Mouse (Mus musculus): ENCODE measurements around the gene Cd4. TPM values are rescaled to one million over a fixed set of nuclear protein-coding genes. Genes with fewer than 3 reads are reported as not detected.

Cd4 gene
- polyA plus RNA-seq, 1 experiment: 34.2 TPM

- Histone ChIP-seq H3K27ac (ENCODE audit: insufficient read depth, low read length) (peak overlapping the region; percentile 24; the same call in 1 of the 2 replicates), H3K4me3 (ENCODE audit: extremely low read depth, insufficient read depth, insufficient read length) (peak overlapping the region; percentile 82; the same call in 1 of the 2 replicates), H3K27me3 (ENCODE audit: control insufficient read depth, insufficient read depth, low read length) (peaks cover 7% of the 10 kb centered on the region), H3K36me3 (ENCODE audit: control insufficient read depth, insufficient read depth, low read length) (peaks cover 5% of the 10 kb centered on the region; the same call in 1 of the 2 replicates), H3K4me1 (ENCODE audit: control insufficient read depth, insufficient read depth, insufficient read length) (peaks cover 6% of the 10 kb centered on the region; the same call in 1 of the 2 replicates)
- no peak for DNase-seq (ENCODE audit: low read depth in 1 of 2, low spot score in 2 of 2)
- WGBS: 37% methylated on average over 12 of the region's 12 CpGs
- TF ChIP-seq CTCF (IDR thresholded peaks at IDR 0.05; ENCODE audit: extremely low read depth, insufficient read depth, insufficient read length, insufficient replicate concordance) (no peak), POLR2A (IDR thresholded peaks at IDR 0.05; ENCODE audit: low read depth, low read length) (no peak)
Measured at GRCm38 (mm10) chr6:124915942-124916694, 28.1 kb upstream of the Cd4 start.

DNA sequence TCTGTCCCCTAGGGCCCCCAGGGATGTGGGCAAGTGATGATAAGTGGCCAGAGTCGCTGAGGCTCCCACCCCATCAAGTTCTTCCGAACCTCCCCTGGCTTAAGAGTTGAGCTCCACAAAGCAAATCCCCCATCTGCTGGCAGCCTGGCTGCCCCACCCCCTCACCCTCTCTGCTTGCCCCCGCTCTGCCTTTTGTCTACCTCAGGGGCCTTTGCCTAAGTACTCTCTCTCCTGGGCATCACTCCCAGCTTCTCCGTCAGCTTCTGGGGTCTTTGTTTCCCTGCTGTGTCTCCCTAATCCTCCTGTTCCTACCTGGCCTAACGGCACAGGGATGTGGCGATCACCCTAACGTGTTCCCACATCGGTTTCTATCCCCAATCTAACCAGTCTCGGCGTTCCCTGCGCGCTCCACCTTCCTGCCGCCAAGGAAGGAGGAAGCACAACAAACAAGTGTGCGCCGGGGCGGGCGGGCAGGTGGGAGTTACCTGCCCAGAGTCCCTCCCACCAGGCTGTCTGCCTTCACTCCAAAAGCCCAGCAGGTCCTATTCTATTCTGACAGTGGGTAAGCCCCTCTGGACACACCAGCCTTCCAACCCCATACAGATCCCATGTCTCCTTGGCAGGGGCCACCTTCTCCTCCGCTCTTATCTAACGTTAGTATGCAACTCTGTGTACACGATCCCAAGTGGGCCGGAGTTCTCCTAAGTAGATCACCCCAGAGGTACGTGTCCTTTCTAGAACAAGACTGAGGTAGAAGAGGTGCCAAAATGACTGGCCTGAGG, 27.3 kb upstream of the Cd4 start:
- WGBS: 83% methylated on average over 22 of the region's 22 CpGs
- H3K4me1 ChIP-seq (ENCODE audit: control insufficient read depth, insufficient read depth, insufficient read length): peaks cover 6% of the 10 kb centered on the region; the same call in 1 of the 2 replicates
- no peak overlapping the region for H3K27ac ChIP-seq (ENCODE audit: insufficient read depth, low read length)
- peaks cover 5% of the 10 kb centered on the region; the same call in 1 of the 2 replicates for H3K36me3 ChIP-seq (ENCODE audit: control insufficient read depth, insufficient read depth, low read length)
- peaks cover 7% of the 10 kb centered on the region for H3K27me3 ChIP-seq (ENCODE audit: control insufficient read depth, insufficient read depth, low read length)
- no peak overlapping the region for H3K4me3 ChIP-seq (ENCODE audit: extremely low read depth, insufficient read depth, insufficient read length)
- no peak for TF ChIP-seq CTCF (IDR thresholded peaks at IDR 0.05; ENCODE audit: extremely low read depth, insufficient read depth, insufficient read length, insufficient replicate concordance)
- TF ChIP-seq POLR2A (IDR thresholded peaks at IDR 0.05; ENCODE audit: low read depth, low read length): no peak
- DNase-seq (ENCODE audit: low read depth in 1 of 2, low spot score in 2 of 2): no peak

DNA sequence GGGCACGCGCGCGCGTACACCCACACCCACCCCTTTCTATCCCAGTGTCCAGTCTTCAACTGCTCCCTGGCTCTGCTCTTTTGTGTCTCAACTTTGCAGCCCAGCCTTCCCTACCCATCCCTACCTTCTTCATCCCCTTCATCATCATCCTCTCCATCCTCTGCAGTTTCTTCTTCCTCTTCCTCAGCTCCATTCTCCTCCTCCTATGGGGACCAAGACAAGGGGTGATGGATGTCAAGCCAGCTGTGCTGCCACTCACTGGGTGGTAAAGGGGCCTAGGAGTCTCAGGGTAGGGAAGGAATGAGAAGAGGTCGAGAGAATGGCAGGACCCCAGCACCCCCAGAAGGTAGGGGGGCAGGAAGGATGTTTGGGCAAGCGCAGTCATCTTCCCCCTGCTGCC, 26.5 kb upstream of the Cd4 start:
- H3K27me3 ChIP-seq (ENCODE audit: control insufficient read depth, insufficient read depth, low read length): peaks cover 7% of the 10 kb centered on the region
- H3K27ac ChIP-seq (ENCODE audit: insufficient read depth, low read length): no peak overlapping the region
- peaks cover 5% of the 10 kb centered on the region; the same call in 1 of the 2 replicates for H3K36me3 ChIP-seq (ENCODE audit: control insufficient read depth, insufficient read depth, low read length)
- peaks cover 5% of the 10 kb centered on the region; the same call in 1 of the 2 replicates for H3K4me1 ChIP-seq (ENCODE audit: control insufficient read depth, insufficient read depth, insufficient read length)
- no peak overlapping the region for H3K4me3 ChIP-seq (ENCODE audit: extremely low read depth, insufficient read depth, insufficient read length)
- DNase-seq (ENCODE audit: low read depth in 1 of 2, low spot score in 2 of 2): no peak
- TF ChIP-seq POLR2A (IDR thresholded peaks at IDR 0.05; ENCODE audit: low read depth, low read length) (no peak), CTCF (IDR thresholded peaks at IDR 0.05; ENCODE audit: extremely low read depth, insufficient read depth, insufficient read length, insufficient replicate concordance) (no peak)
- WGBS: 89% methylated on average over 7 of the region's 7 CpGs

GRCm38 (mm10) chr6:124913721-124914285, 25.8 kb upstream of the Cd4 start:
- H3K4me3 ChIP-seq (ENCODE audit: extremely low read depth, insufficient read depth, insufficient read length): no peak overlapping the region
- H3K4me1 ChIP-seq (ENCODE audit: control insufficient read depth, insufficient read depth, insufficient read length): peaks cover 5% of the 10 kb centered on the region; the same call in 1 of the 2 replicates
- peaks cover 7% of the 10 kb centered on the region for H3K27me3 ChIP-seq (ENCODE audit: control insufficient read depth, insufficient read depth, low read length)
- no peak for TF ChIP-seq POLR2A (IDR thresholded peaks at IDR 0.05; ENCODE audit: low read depth, low read length)
- no peak for TF ChIP-seq CTCF (IDR thresholded peaks at IDR 0.05; ENCODE audit: extremely low read depth, insufficient read depth, insufficient read length, insufficient replicate concordance)
- H3K27ac ChIP-seq (ENCODE audit: insufficient read depth, low read length): no peak overlapping the region
- 81% methylated on average over 14 of the region's 14 CpGs for WGBS
- peaks cover 5% of the 10 kb centered on the region; the same call in 1 of the 2 replicates for H3K36me3 ChIP-seq (ENCODE audit: control insufficient read depth, insufficient read depth, low read length)
- DNase-seq (ENCODE audit: low read depth in 1 of 2, low spot score in 2 of 2): no peak

- DNase-seq (ENCODE audit: low read depth in 1 of 2, low spot score in 2 of 2): no peak
Measured at GRCm38 (mm10) chr6:124913214-124913613, 25.2 kb upstream of the Cd4 start.

GRCm38 (mm10) chr6:124911533-124912218, 23.7 kb upstream of the Cd4 start, which contains the start of gene Lag3:
Gene Lag3, minus strand, starts transcription at chr6:124911705.
- no peak for TF ChIP-seq POLR2A (IDR thresholded peaks at IDR 0.05; ENCODE audit: low read depth, low read length)
- TF ChIP-seq CTCF (IDR thresholded peaks at IDR 0.05; ENCODE audit: extremely low read depth, insufficient read depth, insufficient read length, insufficient replicate concordance): no peak
- Histone ChIP-seq H3K4me3 (ENCODE audit: extremely low read depth, insufficient read depth, insufficient read length) (0 out of 2 replicates have a peak within 1 kb of the TSS, but pooled peaks have one; percentile 13), H3K4me1 (ENCODE audit: control insufficient read depth, insufficient read depth, insufficient read length) (peaks cover 9% of the 10 kb centered on the region), H3K27ac (ENCODE audit: insufficient read depth, low read length) (0 out of 2 replicates have a peak within 1 kb of the TSS, but pooled peaks have one; percentile 2), H3K27me3 (ENCODE audit: control insufficient read depth, insufficient read depth, low read length) (peaks cover 1% of the 10 kb centered on the region), H3K36me3 (ENCODE audit: control insufficient read depth, insufficient read depth, low read length) (peaks cover 5% of the 10 kb centered on the region; the same call in 1 of the 2 replicates)
- 21% methylated on average over 12 of the region's 13 CpGs for WGBS
- no peak for DNase-seq (ENCODE audit: low read depth in 1 of 2, low spot score in 2 of 2)

More at GRCm38 (mm10) chr6:124913214-124913613, 25.2 kb upstream of the Cd4 start:
- Histone ChIP-seq H3K27ac (ENCODE audit: insufficient read depth, low read length) (no peak overlapping the region), H3K4me3 (ENCODE audit: extremely low read depth, insufficient read depth, insufficient read length) (no peak overlapping the region), H3K27me3 (ENCODE audit: control insufficient read depth, insufficient read depth, low read length) (peaks cover 7% of the 10 kb centered on the region), H3K4me1 (ENCODE audit: control insufficient read depth, insufficient read depth, insufficient read length) (peaks cover 6% of the 10 kb centered on the region), H3K36me3 (ENCODE audit: control insufficient read depth, insufficient read depth, low read length) (peaks cover 5% of the 10 kb centered on the region; the same call in 1 of the 2 replicates)
- TF ChIP-seq POLR2A (IDR thresholded peaks at IDR 0.05; ENCODE audit: low read depth, low read length) (no peak), CTCF (IDR thresholded peaks at IDR 0.05; ENCODE audit: extremely low read depth, insufficient read depth, insufficient read length, insufficient replicate concordance) (no peak)
- WGBS: 70% methylated on average over 6 of the region's 6 CpGs
